Mouse (Mus musculus) c-Kit-positive CD71-positive TER-119-positive erythroid progenitor cells, embryonic 14.5 days (primary cell): ENCODE data around the gene Sdha.

ENCODE experiments used
- DNase-seq: peaks from one replicate; pipeline ENCODE4 v3.0.0-alpha.2; 2013; ENCODE audit warnings: low spot score

Gene Sdha

GRCm38 (mm10) chr13:74302050-74303037 is 47.7 kb downstream of the Sdha start:
- no peak for DNase-seq

GRCm38 (mm10) chr13:74301607-74301984 is 48.5 kb downstream of the Sdha start:
- no peak for DNase-seq

GRCm38 (mm10) chr13:74300925-74301606 is 49.0 kb downstream of the Sdha start:
- DNase-seq = peak; percentile 48

GRCm38 (mm10) chr13:74296376-74296775 is 53.7 kb downstream of the Sdha start:
- DNase-seq = no peak

- DNase-seq = peak; percentile 44
Measured at GRCm38 (mm10) chr13:74292167-74292566, 57.9 kb downstream of the Sdha start, which contains the start of gene Ahrr. Ahrr (minus strand) TSS chr13:74292331.

GRCm38 (mm10) chr13:74289646-74290045 is 60.4 kb downstream of the Sdha start:
- no peak for DNase-seq

GRCm38 (mm10) chr13:74282299-74282698 is 67.8 kb downstream of the Sdha start:
- DNase-seq = no peak

GRCm38 (mm10) chr13:74275726-74276125 is 74.4 kb downstream of the Sdha start:
- peak; percentile 60 for DNase-seq
